Comparison of ENCODE assay signal across 26 mouse cellular contexts in genomic region chr2:144698046-144698445, GRCm38 (mm10).
A peak's percentile ranks its signal among the peaks of the same experiment; 100 is the strongest.
DNase-seq lines count a peak whose midpoint lies in the region; ATAC-seq lines count a peak whose summit lies in the region.
"Had no signal": no experiment of that assay in that cellular context is flagged by ENCODE, and none has a peak within 500 bp of the region (broad histone marks: within the 10 kb centered on the region; RNA-seq: fewer than 3 reads in every experiment).

No protein-coding gene starts in this region.

- H3K36me3 ChIP-seq in liver, embryonic 16.5 days (ENCODE audit: control insufficient read depth, insufficient read depth) = no peaks in the 10 kb centered on the region
- H3K36me3 ChIP-seq in liver, embryonic 12.5 days = no peaks in the 10 kb centered on the region
- H3K36me3 ChIP-seq: forebrain, embryonic 12.5 days; intestine, embryonic 15.5 days; limb, embryonic 13.5 days; liver, embryonic 15.5 days; midbrain, embryonic 15.5 days had no signal

- no peak overlapping the region for H3K27ac ChIP-seq in liver, embryonic 16.5 days (ENCODE audit: low read length)
- no peak overlapping the region for H3K27ac ChIP-seq in liver, embryonic 12.5 days
- H3K27ac ChIP-seq: forebrain, embryonic 12.5 days; gastrocnemius, adult 2 months; intestine, embryonic 15.5 days; kidney, postnatal 0 days; limb, embryonic 13.5 days; liver, embryonic 15.5 days; midbrain, embryonic 15.5 days had no signal

- H3K9me3 ChIP-seq in liver, embryonic 16.5 days (replicated peaks; ENCODE audit: control insufficient read depth, low read length) = no peaks in the 10 kb centered on the region
- no peaks in the 10 kb centered on the region for H3K9me3 ChIP-seq in liver, embryonic 12.5 days (replicated peaks)
- H3K9me3 ChIP-seq: forebrain, embryonic 12.5 days; intestine, embryonic 15.5 days; limb, embryonic 13.5 days; liver, embryonic 15.5 days; midbrain, embryonic 15.5 days had no signal

- H3K4me1 ChIP-seq in liver, embryonic 16.5 days (ENCODE audit: control insufficient read depth, low read depth, low read length) = no peaks in the 10 kb centered on the region
- no peaks in the 10 kb centered on the region for H3K4me1 ChIP-seq in liver, embryonic 12.5 days
- H3K4me1 ChIP-seq: forebrain, embryonic 12.5 days; intestine, embryonic 15.5 days; limb, embryonic 13.5 days; liver, embryonic 15.5 days; midbrain, embryonic 15.5 days had no signal

- no peak for DNase-seq in frontal cortex, postnatal 36 days (ENCODE audit: low spot score in 2 of 2)
- no peak for DNase-seq in right cerebral cortex, adult 18-20 months
- no peak for DNase-seq in kidney, postnatal 14 days
- DNase-seq: adrenal gland, postnatal 10 days; cerebellum, adult 11-12 months; cerebellum, adult 9-11 months; gastrocnemius, adult 2 months; gastrocnemius, postnatal 36 days; heart, postnatal 14 days; kidney, adult 8-10 months; lung, postnatal 4 days; right cerebral cortex, postnatal 14 days; thymus, postnatal 14 days had no signal

- H3K4me3 ChIP-seq in liver, embryonic 16.5 days (ENCODE audit: low read depth, low read length) = no peak overlapping the region
- H3K4me3 ChIP-seq in liver, embryonic 12.5 days = no peak overlapping the region
- H3K4me3 ChIP-seq: forebrain, embryonic 12.5 days; gastrocnemius, adult 2 months; intestine, embryonic 15.5 days; limb, embryonic 13.5 days; liver, embryonic 15.5 days; midbrain, embryonic 15.5 days had no signal

- 84% methylated on average over 12 of the region's 12 CpGs for WGBS in liver, embryonic 16.5 days (ENCODE audit: insufficient replicate concordance)
- 88% methylated on average over 12 of the region's 12 CpGs for WGBS in liver, embryonic 12.5 days (ENCODE audit: insufficient replicate concordance)

- H3K4me2 ChIP-seq in liver, embryonic 16.5 days (ENCODE audit: low read depth, low read length) = no peak overlapping the region
- no peak overlapping the region for H3K4me2 ChIP-seq in liver, embryonic 12.5 days
- H3K4me2 ChIP-seq: forebrain, embryonic 12.5 days; intestine, embryonic 15.5 days; limb, embryonic 13.5 days; liver, embryonic 15.5 days; midbrain, embryonic 15.5 days had no signal

- peak; percentile 55; the same call in 1 of the 2 replicates for ATAC-seq in frontal cortex, adult (ENCODE audit: low TSS enrichment)
- ATAC-seq in liver, embryonic 16.5 days (ENCODE audit: low read depth) = peak; percentile 50
- ATAC-seq in liver, embryonic 12.5 days = no peak
- peak; percentile 64 for ATAC-seq in granulocyte monocyte progenitor cell, adult 5-6 weeks (replicated peaks; ENCODE audit: poor library complexity, severe bottlenecking)
- peak; percentile 92 for ATAC-seq in neutrophil, adult 5-6 weeks (ENCODE audit: extremely low read depth, insufficient number of reproducible peaks, low FRiP score, poor library complexity, severe bottlenecking)
- ATAC-seq: hindbrain, embryonic 16.5 days; intestine, embryonic 15.5 days; midbrain, embryonic 15.5 days; Patski had no signal

- no peaks in the 10 kb centered on the region for H3K27me3 ChIP-seq in liver, embryonic 16.5 days (ENCODE audit: control insufficient read depth, insufficient read depth, low read depth, low read length)
- H3K27me3 ChIP-seq in liver, embryonic 12.5 days (replicated peaks) = no peaks in the 10 kb centered on the region
- H3K27me3 ChIP-seq: forebrain, embryonic 12.5 days; intestine, embryonic 15.5 days; limb, embryonic 13.5 days; liver, embryonic 15.5 days; midbrain, embryonic 15.5 days; Patski had no signal

- H3K9ac ChIP-seq in liver, embryonic 16.5 days (ENCODE audit: low read depth, low read length) = no peak overlapping the region
- H3K9ac ChIP-seq in liver, embryonic 12.5 days = no peak overlapping the region
- H3K9ac ChIP-seq: forebrain, embryonic 12.5 days; intestine, embryonic 15.5 days; limb, embryonic 13.5 days; liver, embryonic 15.5 days; midbrain, embryonic 15.5 days had no signal
